Mouse (Mus musculus): ENCODE measurements around the gene Chchd6.

Chchd6 gene

DNA sequence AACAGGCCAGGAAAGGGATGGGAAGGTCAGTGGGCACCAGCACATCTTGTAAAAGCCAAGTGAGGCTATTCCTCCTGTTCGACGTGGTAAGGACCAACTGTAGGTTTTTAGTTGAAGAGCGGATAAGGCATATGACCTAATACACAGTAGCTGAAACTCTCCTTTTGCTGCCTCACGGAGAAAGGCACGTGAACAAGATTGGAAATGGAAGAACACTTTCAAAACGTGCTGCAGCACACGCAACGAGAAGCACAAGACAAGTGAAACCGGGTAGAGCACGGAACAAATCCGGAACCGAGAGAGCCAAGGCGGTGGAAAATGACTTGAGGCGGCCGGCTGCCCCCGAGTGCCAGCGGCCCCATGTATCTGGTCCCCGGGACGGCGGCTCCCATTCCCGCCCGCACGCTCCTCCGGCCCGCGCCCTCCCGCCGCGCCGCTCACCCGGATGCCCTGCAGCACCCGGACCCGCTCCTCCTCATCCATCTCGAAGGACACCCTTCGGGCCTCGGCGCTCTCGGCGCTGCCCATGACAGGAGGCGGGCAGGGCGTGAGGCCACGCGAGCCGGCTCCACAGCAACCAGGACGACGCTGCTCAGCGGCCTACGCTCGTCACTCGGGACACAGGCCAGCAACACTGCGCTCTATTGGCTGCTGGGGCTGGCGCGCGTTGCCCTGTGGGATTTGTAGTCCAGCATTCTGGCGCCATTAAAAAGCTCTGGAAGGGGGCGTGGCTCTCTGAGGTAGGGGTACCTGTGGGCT lies at the start of gene Chchd6:
Chchd6 (minus strand) TSS at position 635 of the 759 bp plus-strand sequence.
- peak; percentile 96 for DNase-seq

GRCm38 (mm10) chr6:89644271-89645075 lies 49.0 kb upstream of the Chchd6 start:
- peak; percentile 84 for DNase-seq

DNA sequence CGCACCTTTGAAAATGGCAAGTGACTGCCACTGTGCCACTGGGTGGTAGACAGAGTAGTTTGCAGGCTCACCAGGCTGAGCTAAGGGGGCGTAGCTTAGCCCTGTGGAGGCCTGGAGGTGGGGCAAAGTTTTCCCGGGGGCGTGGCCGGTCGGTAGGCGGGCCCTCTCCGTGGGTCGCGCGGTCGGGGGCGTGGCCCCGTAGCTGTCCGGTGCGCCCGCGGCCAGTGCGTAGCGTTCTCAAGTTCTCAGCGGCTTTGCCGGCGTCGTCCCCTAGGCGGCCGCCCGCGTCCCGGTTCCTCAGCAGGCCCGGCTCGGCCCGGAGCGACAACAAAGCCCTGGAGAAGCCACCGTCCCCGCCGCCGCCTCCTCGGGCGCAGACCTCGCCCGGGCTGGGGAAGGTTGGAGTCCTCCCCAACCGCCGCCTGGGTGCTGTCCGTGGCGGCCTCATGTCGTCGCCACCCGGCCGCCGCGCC lies 48.4 kb upstream of the Chchd6 start, which contains the start of gene Txnrd3:
Txnrd3 (plus strand) TSS at position 191 of the 473 bp plus-strand sequence.
- peak; percentile 84 for DNase-seq

DNA sequence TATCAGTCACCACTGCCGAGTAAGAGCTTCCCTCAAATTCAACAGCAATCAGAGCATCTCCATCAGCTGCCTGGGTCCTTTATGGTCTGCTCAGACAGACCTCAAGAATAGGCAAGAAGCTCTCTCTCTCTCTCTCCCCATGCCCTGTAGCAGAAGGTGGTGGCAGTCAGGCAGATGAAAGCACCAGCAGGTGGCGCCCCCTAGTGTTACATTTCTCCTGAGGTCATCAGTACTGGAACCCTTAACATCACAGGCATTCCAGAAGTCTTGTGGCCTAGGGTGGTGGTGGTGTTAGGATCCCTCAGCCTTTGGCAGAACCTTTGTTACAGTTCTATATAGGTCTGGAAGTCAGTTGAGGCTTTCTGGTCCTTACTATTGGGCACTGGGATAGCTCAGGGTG lies 43.6 kb upstream of the Chchd6 start:
- no peak for DNase-seq

DNA sequence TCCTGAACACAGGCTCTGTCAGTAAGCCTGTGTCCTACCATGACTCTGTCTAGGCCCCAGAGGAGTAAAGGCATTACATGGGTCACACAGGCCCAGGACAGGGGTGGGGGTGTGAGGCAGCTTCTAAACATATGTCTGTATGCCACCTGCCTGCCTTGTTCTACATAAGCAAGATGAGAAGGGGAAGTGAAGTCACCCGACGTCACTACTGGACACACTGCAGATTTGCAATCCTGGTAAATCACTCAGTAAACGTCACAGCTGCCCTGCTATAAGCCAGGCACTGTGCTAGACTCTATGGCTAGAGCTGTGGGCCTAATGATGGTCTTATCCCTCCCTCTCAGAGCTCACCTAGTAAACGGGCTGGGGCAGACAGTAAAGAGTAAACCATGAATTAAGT lies 42.5 kb upstream of the Chchd6 start:
- DNase-seq: no peak

DNA sequence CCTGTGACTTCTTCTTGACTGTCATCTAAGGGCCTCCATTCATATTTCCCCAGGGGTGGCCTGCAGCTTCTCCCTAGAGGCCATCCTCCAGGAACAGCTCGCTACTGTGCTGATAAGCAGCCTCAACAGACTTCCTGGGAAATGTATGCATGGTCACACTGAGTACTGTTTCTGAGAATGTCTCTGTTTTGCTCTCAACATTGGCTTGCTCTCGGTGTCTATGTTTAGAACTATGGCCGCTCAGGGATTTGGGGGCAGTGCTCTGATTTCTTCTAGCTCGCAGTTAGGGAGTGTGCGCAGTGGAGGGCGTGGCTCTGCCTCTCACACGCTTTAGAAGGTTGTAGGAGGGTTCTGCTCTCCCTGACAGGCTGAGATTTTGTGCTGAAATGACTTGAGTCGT lies 38.9 kb upstream of the Chchd6 start:
- DNase-seq: no peak

DNA sequence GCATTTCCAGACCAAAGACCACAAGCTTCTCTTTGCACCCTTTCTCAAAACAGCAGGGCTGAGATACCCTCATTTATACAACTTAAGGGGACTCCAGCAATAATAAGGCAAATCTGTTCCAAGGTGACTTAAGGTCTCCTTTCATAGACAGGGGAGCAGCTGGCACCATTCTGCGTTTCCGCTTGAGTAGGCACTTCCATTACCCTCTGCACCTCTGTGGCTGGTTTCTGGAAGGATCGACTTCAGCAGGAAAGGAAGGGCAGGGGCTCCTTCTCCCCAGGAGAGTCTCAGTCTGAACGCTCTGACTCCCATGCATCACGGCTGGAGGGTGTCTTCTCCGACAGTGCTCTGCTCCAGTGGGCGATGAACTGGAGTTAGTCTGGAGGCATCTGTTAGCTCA lies 37.7 kb upstream of the Chchd6 start:
- DNase-seq: no peak

- peak; percentile 83 for DNase-seq
Measured at GRCm38 (mm10) chr6:89631809-89632562, 36.5 kb upstream of the Chchd6 start.

DNA sequence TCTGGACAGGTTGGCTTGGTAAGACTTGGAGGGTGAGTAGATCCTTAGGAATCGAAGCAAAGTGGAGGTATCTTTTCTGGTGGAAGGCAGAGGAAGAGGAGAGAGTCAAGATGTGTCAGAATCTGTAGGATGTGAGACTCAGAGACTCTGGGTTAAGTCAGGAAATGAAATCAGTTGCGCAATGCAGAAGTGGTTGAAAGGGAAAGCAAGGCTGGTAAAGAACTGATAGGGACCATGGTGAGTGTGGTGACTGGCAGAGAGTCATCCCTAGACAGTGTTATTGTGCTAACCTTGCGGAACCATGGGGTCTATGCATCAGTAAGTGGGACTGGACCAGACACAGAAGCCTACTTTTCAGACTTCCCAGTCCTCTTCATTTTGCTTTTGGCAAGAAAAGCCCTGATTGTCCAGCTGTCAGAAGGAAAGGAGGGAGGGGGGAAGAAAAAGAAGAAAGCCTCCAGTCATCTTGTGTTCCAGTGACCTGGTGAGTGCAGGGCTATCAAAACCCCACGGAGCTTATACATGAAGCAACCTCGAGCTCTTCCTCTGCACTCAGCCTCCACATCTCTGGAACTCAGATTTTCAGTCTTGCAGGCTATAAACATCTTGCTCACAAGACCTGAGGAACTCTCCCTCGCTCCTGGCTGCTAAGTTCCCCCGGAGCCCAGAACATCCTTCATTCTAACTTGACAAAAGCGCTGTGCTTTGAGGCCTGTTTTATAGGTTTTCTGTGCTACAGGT lies 32.8 kb upstream of the Chchd6 start:
- no peak for DNase-seq

DNA sequence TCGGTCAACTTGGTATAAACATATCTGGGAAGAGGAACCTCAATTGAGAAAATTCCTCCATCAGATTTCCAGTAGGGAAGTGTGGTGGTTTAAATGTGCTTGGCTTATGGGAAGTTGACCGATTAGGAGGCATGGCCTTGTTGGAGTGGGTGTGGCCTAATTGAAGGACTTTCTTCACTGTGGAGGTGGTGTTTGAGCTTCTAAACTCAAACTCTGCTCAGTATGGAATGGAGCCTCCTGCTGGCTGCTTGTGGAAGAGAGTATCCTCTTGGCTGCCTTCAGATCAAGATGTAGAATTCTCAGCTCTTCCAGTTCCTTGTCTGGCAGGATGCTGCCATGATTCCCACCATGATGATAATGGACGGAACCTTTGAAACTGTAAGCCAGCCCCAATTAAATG lies 27.2 kb upstream of the Chchd6 start:
- no peak for DNase-seq

- no peak for DNase-seq
Measured at GRCm38 (mm10) chr6:89615373-89615755, 19.9 kb upstream of the Chchd6 start.

GRCm38 (mm10) chr6:89614596-89615372 lies 19.3 kb upstream of the Chchd6 start:
- DNase-seq: no peak

- DNase-seq: no peak
Measured at GRCm38 (mm10) chr6:89614107-89614471, 18.6 kb upstream of the Chchd6 start.

GRCm38 (mm10) chr6:89613336-89614106 lies 18.1 kb upstream of the Chchd6 start:
- DNase-seq: no peak

- no peak for DNase-seq
Measured at GRCm38 (mm10) chr6:89607999-89608398, 12.5 kb upstream of the Chchd6 start.

- no peak for DNase-seq
Measured at GRCm38 (mm10) chr6:89606096-89606495, 10.6 kb upstream of the Chchd6 start.

- DNase-seq: no peak
Measured at GRCm38 (mm10) chr6:89596510-89596909, 1.1 kb upstream of the Chchd6 start.

DNA sequence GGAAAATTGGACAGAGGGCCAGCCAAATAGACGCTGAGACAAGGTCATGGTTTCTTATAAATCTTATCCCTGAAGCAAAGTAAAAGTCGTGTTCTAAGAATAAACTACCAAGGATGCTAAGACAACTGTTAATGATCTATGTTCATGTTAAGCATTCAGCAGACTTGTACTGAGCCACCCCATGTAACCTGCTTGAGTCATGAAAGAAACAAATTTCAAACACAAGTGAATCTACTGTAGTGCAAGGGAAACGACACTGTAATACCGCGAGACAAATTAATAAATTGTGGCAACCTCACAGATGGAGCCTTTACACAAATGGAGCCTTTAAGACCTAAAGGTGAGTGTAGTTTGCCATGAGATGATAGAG lies 310 bp upstream of the Chchd6 start:
- DNase-seq: no peak

- DNase-seq: no peak
Measured at GRCm38 (mm10) chr6:89592016-89592415, 3.4 kb downstream of the Chchd6 start.

DNA sequence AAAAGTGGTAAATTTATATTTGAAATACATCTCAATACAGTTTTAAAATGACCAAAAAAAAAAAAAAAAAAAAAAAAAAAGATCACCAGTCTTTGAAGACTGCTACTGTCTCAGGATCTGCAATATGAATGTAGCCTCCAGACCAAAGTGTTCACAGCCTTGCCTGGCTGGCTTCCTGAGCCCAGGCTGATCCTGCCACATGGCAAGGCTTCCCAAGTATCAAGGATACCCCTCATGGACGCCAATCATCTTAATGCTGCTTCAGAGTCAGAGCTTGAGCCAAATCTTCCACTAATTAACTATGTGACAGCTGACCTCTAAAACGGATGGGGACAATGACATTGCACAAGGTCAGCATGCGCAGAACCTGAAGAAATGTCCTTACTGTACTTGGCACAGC lies 3.9 kb downstream of the Chchd6 start:
- DNase-seq: no peak

GRCm38 (mm10) chr6:89585696-89586095 lies 9.8 kb downstream of the Chchd6 start:
- DNase-seq: no peak
